Mouse (Mus musculus) CH12.LX (cell line): ENCODE results near the gene Ccdc141. TPM values are rescaled to one million over a fixed set of nuclear protein-coding genes. Genes with fewer than 3 reads are reported as not detected.

ENCODE experiments used
- DNase-seq: peaks from one replicate; pipeline ENCODE4 v3.0.0-alpha.2; 2013; ENCODE audit errors: extremely low read depth
- H3K27ac ChIP-seq: 2 replicates; pipeline ENCODE4 v1.5.1; 2012; ENCODE audit warnings: low read depth, mild to moderate bottlenecking, control low read depth, moderate library complexity; ENCODE audit not compliant: insufficient read depth
- H3K27me3 ChIP-seq: replicated peaks from 2 replicates; pipeline ENCODE3; 2012; ENCODE audit warnings: inconsistent platforms
- H3K36me3 ChIP-seq, 2 experiments: replicated peaks in 1 of 2; 2 replicates each; pipeline versions ENCODE3 to v1.6.1; 2012; ENCODE audit warnings: inconsistent platforms in 1 of 2, low read length in 1 of 2, mild to moderate bottlenecking in 1 of 2, mixed read lengths in 1 of 2, moderate library complexity in 1 of 2; ENCODE audit not compliant: control insufficient read depth in 1 of 2, insufficient read depth in 1 of 2
- H3K4me1 ChIP-seq, 2 experiments: 2 replicates each; pipeline ENCODE4 v1.6.1; 2012; ENCODE audit warnings: inconsistent platforms in 1 of 2, moderate library complexity in 1 of 2; ENCODE audit not compliant: insufficient read depth in 2 of 2, control insufficient read depth in 1 of 2
- H3K4me2 ChIP-seq: 2 replicates; pipeline ENCODE4 v1.6.1; 2012; ENCODE audit warnings: low read depth, mild to moderate bottlenecking, control low read depth; ENCODE audit not compliant: poor library complexity, insufficient read depth, severe bottlenecking
- H3K4me3 ChIP-seq, 3 experiments: fragments of 150-350 bp in 1 of 3; sonication (generic) in 1 of 3; replicated peaks in 1 of 3; 2 replicates each; pipeline versions ENCODE3 to v1.5.1; 2011 to 2012; ENCODE audit warnings: low read depth in 2 of 3, low read length in 2 of 3, mild to moderate bottlenecking in 2 of 3, moderate library complexity in 2 of 3, control low read depth in 1 of 3, improper control_type of control experiment in 1 of 3, inconsistent platforms in 1 of 3, mixed read lengths in 1 of 3; ENCODE audit not compliant: poor library complexity in 1 of 3
- H3K79me2 ChIP-seq: replicated peaks from 2 replicates; pipeline ENCODE4 v1.6.1; 2012; ENCODE audit warnings: mild to moderate bottlenecking, moderate library complexity; ENCODE audit not compliant: control insufficient read depth, poor library complexity, insufficient read depth, severe bottlenecking; ENCODE audit errors: extremely low read depth
- H3K9ac ChIP-seq: 2 replicates; pipeline ENCODE4 v1.6.1; 2012; ENCODE audit warnings: low read depth, mild to moderate bottlenecking, control low read depth, moderate library complexity; ENCODE audit not compliant: insufficient read depth
- H3K9me3 ChIP-seq: replicated peaks from 2 replicates; pipeline ENCODE3; 2012; ENCODE audit warnings: low read length, inconsistent platforms, mixed read lengths
- E2F4 ChIP-seq: IDR thresholded peaks from 2 replicates; pipeline ENCODE4 v1.6.1; 2011; ENCODE audit warnings: low read depth, low read length, improper control_type of control experiment; ENCODE audit not compliant: insufficient replicate concordance
- ELF1 ChIP-seq: IDR thresholded peaks from 2 replicates; pipeline ENCODE4 v1.6.1; 2014; ENCODE audit warnings: low read depth, mild to moderate bottlenecking, inconsistent platforms, low read length, improper control_type of control experiment
- EP300 ChIP-seq: IDR thresholded peaks from 2 replicates; pipeline ENCODE4 v1.6.1; 2011; ENCODE audit warnings: low read length, improper control_type of control experiment
- GABPA ChIP-seq: IDR thresholded peaks from 2 replicates; pipeline ENCODE4 v1.6.1; 2012; ENCODE audit warnings: low read depth, low read length, improper control_type of control experiment, inconsistent platforms; ENCODE audit not compliant: insufficient replicate concordance
- HCFC1 ChIP-seq: IDR thresholded peaks from 2 replicates; pipeline ENCODE4 v1.6.1; 2012; ENCODE audit warnings: low read depth, mild to moderate bottlenecking, inconsistent platforms, low read length, improper control_type of control experiment
- IRF4 ChIP-seq: IDR thresholded peaks from 2 replicates; pipeline ENCODE4 v1.6.1; 2014; ENCODE audit warnings: low read depth, mild to moderate bottlenecking, inconsistent platforms, low read length, improper control_type of control experiment
- JUN ChIP-seq: IDR thresholded peaks from 2 replicates; pipeline ENCODE4 v1.6.1; 2011; ENCODE audit warnings: low read depth, mild to moderate bottlenecking, low read length, improper control_type of control experiment, moderate library complexity; ENCODE audit not compliant: insufficient read depth
- MAX ChIP-seq: IDR thresholded peaks from 2 replicates; pipeline ENCODE4 v1.6.1; 2011; ENCODE audit warnings: low read length, improper control_type of control experiment
- MAZ ChIP-seq: IDR thresholded peaks from 2 replicates; pipeline ENCODE4 v1.6.1; 2012; ENCODE audit warnings: low read depth, mild to moderate bottlenecking, inconsistent platforms, low read length, improper control_type of control experiment, moderate library complexity
- MEF2A ChIP-seq: IDR thresholded peaks from 2 replicates; pipeline ENCODE4 v1.6.1; 2014; ENCODE audit warnings: low read depth, mild to moderate bottlenecking, inconsistent platforms, low read length, improper control_type of control experiment, borderline replicate concordance
- NELFE ChIP-seq: IDR thresholded peaks from 2 replicates; pipeline ENCODE4 v1.6.1; 2011; ENCODE audit warnings: low read depth, low read length, improper control_type of control experiment
- RCOR1 ChIP-seq: conservative IDR thresholded peaks from 2 replicates; pipeline ENCODE4 v1.6.1; 2012; ENCODE audit warnings: low read depth, mild to moderate bottlenecking, inconsistent platforms, low read length, improper control_type of control experiment
- SIN3A ChIP-seq: IDR thresholded peaks from 2 replicates; pipeline ENCODE4 v1.6.1; 2012; ENCODE audit warnings: low read length, improper control_type of control experiment, inconsistent platforms
- SMC3 ChIP-seq: IDR thresholded peaks from 2 replicates; pipeline ENCODE4 v1.6.1; 2011; ENCODE audit warnings: low read depth, low read length, improper control_type of control experiment
- USF1 ChIP-seq: IDR thresholded peaks from 2 replicates; pipeline ENCODE4 v1.6.1; 2014; ENCODE audit warnings: low read depth, mild to moderate bottlenecking, inconsistent platforms, low read length, improper control_type of control experiment
- USF2 ChIP-seq: conservative IDR thresholded peaks from 2 replicates; pipeline ENCODE4 v1.6.1; 2011; ENCODE audit warnings: low read depth, low read length, improper control_type of control experiment
- ZKSCAN1 ChIP-seq: IDR thresholded peaks from 2 replicates; pipeline ENCODE4 v1.6.1; 2012; ENCODE audit warnings: low read depth, inconsistent platforms, low read length, improper control_type of control experiment, borderline replicate concordance
- ZNF384 ChIP-seq: IDR thresholded peaks from 2 replicates; pipeline ENCODE4 v1.6.1; 2012; ENCODE audit warnings: low read depth, low read length, improper control_type of control experiment, inconsistent platforms
- dilution Hi-C: fragments of 300-500 bp; cut with MboI; formaldehyde crosslinking; loops from 2 replicates; pipeline ENCODE4 v1.14.3; 2020; ENCODE audit warnings: low sequenced_read_pairs; ENCODE audit not compliant: extremely low pct_unique_long_range_greater_than_20kb, extremely low pct_ligation_motif_present
- in situ Hi-C: fragments of 300-500 bp; cut with MboI; formaldehyde crosslinking; loops from 3 replicates; pipeline ENCODE4 v1.14.3; 2019; ENCODE audit warnings: low sequenced_read_pairs, low pct_ligation_motif_present, low pct_unique_long_range_greater_than_20kb, mixed read lengths
- polyA plus RNA-seq: library from polyadenylated mRNA; unstranded; fragments of >175 nt; gene quantifications from 2 replicates; pipeline ENCODE4 v1.2.1, GENCODE M21; 2012; ENCODE audit warnings: low read depth; ENCODE audit not compliant: insufficient read length
- total RNA-seq, 2 experiments: library from RNA; depleted of rRNA; stranded (reverse); fragments of 300-350 nt in 1 of 2; fragments of >200 nt in 1 of 2; gene quantifications; 2 replicates each; pipeline ENCODE4 v1.2.3; 2012 to 2014

Ccdc141 gene
- total and polyA plus RNA-seq, 3 experiments: not detected

- TF ChIP-seq HCFC1 (no peak), ZNF384 (no peak), MAZ (no peak)
Measured at GRCm38 (mm10) chr2:77149576-77149975, 20.9 kb downstream of the Ccdc141 start.

GRCm38 (mm10) chr2:77148215-77148614, 22.2 kb downstream of the Ccdc141 start:
- dilution Hi-C loops: no loop called here
- H3K79me2 ChIP-seq: no peaks in the 10 kb centered on the region
- H3K4me3 ChIP-seq: no peak overlapping the region
- no peak for DNase-seq
- in situ Hi-C loops: no loop called here
- H3K4me1 ChIP-seq: no peaks in the 10 kb centered on the region
- no peaks in the 10 kb centered on the region for H3K27me3 ChIP-seq
- TF ChIP-seq EP300 (no peak), NELFE (no peak), HCFC1 (no peak), IRF4 (no peak), ELF1 (no peak), USF2 (no peak), JUN (no peak), SIN3A (no peak), ZKSCAN1 (no peak), GABPA (no peak), E2F4 (no peak), USF1 (no peak), SMC3 (no peak), MAX (no peak), RCOR1 (no peak), MEF2A (no peak)
- H3K27ac ChIP-seq: no peak overlapping the region
- H3K36me3 ChIP-seq: no peaks in the 10 kb centered on the region
- H3K9ac ChIP-seq: no peak overlapping the region
- peaks cover 61% of the 10 kb centered on the region for H3K9me3 ChIP-seq
- H3K4me2 ChIP-seq: no peak overlapping the region

More at GRCm38 (mm10) chr2:77149576-77149975, 20.9 kb downstream of the Ccdc141 start:
- Histone ChIP-seq H3K9me3 (peaks cover 60% of the 10 kb centered on the region), H3K9ac (no peak overlapping the region), H3K79me2 (no peaks in the 10 kb centered on the region), H3K27ac (no peak overlapping the region), H3K4me1 (no peaks in the 10 kb centered on the region), H3K4me2 (no peak overlapping the region), H3K4me3 (no peak overlapping the region), H3K27me3 (no peaks in the 10 kb centered on the region), H3K36me3 (no peaks in the 10 kb centered on the region)
- in situ Hi-C loops: no loop called here
- dilution Hi-C loops: no loop called here
- DNase-seq: no peak
